Comparison of ENCODE assay signal across 24 mouse cellular contexts in the genomic region with DNA sequence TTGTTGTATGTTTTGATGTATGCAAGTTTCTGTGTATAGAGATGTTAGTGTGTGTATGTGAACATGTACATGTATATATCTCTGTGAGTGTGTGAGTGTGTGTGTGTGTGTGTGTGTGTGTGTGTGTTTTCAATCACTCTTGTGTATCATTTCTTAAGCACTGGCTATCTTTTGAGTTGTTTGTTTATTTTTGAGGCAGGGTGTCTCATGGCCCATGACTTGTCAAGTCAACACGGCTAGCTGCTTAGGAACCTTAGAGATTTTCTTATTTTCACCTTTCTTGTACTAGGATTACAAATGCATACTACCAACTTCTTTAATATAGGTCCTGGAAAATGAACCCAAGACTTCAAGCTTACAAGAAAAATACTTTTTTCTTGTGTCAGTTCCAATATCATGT.
"Had no signal": no experiment of that assay in that cellular context is flagged by ENCODE, and none has a peak within 500 bp of the region (broad histone marks: within the 10 kb centered on the region; RNA-seq: fewer than 3 reads in every experiment).

No protein-coding gene starts in this region.

- H3K4me3 ChIP-seq: forebrain, embryonic 15.5 days; heart, adult 2 months; heart, embryonic 10.5 days; heart, embryonic 13.5 days; heart, embryonic 15.5 days; hindbrain, embryonic 13.5 days; hindbrain, embryonic 15.5 days; layer of hippocampus, adult 2 months; left cerebral cortex, adult 2 months; limb, embryonic 10.5 days; limb, embryonic 12.5 days had no signal

- H3K4me1 ChIP-seq: forebrain, embryonic 15.5 days; heart, embryonic 10.5 days; heart, embryonic 13.5 days; heart, embryonic 15.5 days; hindbrain, embryonic 13.5 days; hindbrain, embryonic 15.5 days; limb, embryonic 10.5 days; limb, embryonic 12.5 days had no signal

- H3K36me3 ChIP-seq: heart, embryonic 10.5 days; heart, embryonic 13.5 days; heart, embryonic 15.5 days; limb, embryonic 10.5 days; limb, embryonic 12.5 days had no signal

- ATAC-seq: forebrain, embryonic 15.5 days; forebrain, postnatal 0 days; hindbrain, postnatal 0 days; intestine, embryonic 16.5 days had no signal

- H3K9ac ChIP-seq: forebrain, embryonic 15.5 days; forebrain, postnatal 0 days; heart, embryonic 13.5 days; heart, embryonic 15.5 days; hindbrain, embryonic 13.5 days; hindbrain, embryonic 15.5 days; limb, embryonic 12.5 days had no signal

- H3K9me3 ChIP-seq: forebrain, embryonic 15.5 days; heart, embryonic 10.5 days; heart, embryonic 13.5 days; heart, embryonic 15.5 days; hindbrain, embryonic 13.5 days; hindbrain, embryonic 15.5 days; limb, embryonic 10.5 days; limb, embryonic 12.5 days had no signal

- H3K27ac ChIP-seq: forebrain, embryonic 15.5 days; heart, adult 2 months; heart, embryonic 10.5 days; heart, embryonic 13.5 days; heart, embryonic 15.5 days; hindbrain, embryonic 13.5 days; hindbrain, embryonic 15.5 days; hindbrain, postnatal 0 days; layer of hippocampus, adult 2 months; left cerebral cortex, adult 2 months; limb, embryonic 10.5 days; limb, embryonic 12.5 days had no signal

- DNase-seq: forebrain, postnatal 0 days; gastrocnemius, postnatal 14 days; gastrocnemius, postnatal 36 days; heart, adult 11 months; heart, adult 2 months; heart, postnatal 14 days; heart, postnatal 36 days; kidney, adult 11 months; kidney, adult 8-10 months; kidney, postnatal 10 days; kidney, postnatal 25 days; kidney, postnatal 4 days had no signal

- H3K4me2 ChIP-seq: forebrain, embryonic 15.5 days; heart, embryonic 13.5 days; heart, embryonic 15.5 days; hindbrain, embryonic 13.5 days; hindbrain, embryonic 15.5 days; limb, embryonic 12.5 days had no signal

- H3K27me3 ChIP-seq: forebrain, embryonic 15.5 days; heart, embryonic 13.5 days; heart, embryonic 15.5 days; hindbrain, embryonic 13.5 days; hindbrain, embryonic 15.5 days; limb, embryonic 12.5 days had no signal
